Mouse (Mus musculus) adrenal gland, postnatal 36 days (tissue): ENCODE measurements at regions not wholly inside any gene's neighbourhood (a gene's known extent, or its start where the extent isn't known, plus 50 kb on each side); places are given as distances from the start of the nearest gene placed in this dataset.

Experiments used
- DNase-seq, 2 experiments: peaks; one replicate each; pipeline ENCODE4 v3.0.0; 2021; ENCODE audit warnings: mixed read lengths in 1 of 2

GRCm38 (mm10) chr7:78971644-78972313 lies 58.6 kb downstream of the Isg20 start:
- no peak for DNase-seq

- DNase-seq, result no peak
These were observed 63.5 kb upstream of the Acan start for GRCm38 (mm10) chr7:78989751-78990206.

- DNase-seq, result peak; percentile 45 to 75
These were observed 62.8 kb upstream of the Acan start for GRCm38 (mm10) chr7:78990302-78991038.

GRCm38 (mm10) chr7:78992991-78993390 lies 60.3 kb upstream of the Acan start:
- DNase-seq, result peak; percentile 79 to 81

DNA sequence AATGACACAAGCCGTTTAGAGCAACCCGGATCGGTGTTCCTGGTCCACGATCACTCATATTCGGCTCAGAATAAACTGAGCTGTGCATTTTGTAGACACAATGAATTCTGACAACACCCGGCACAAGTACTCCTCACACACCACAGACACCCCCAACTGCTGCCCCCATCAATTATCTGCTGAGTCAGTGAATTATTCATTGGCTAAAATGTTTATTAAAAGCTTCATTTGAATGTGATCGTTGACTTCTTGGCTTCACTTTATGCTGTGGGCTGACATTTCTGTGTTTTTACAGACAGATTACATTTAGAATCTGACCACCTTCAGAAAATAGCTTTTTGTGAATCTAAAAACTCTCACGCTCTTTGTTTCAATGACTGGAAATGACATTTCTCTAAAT lies 59.1 kb upstream of the Acan start:
- no peak for DNase-seq

DNA sequence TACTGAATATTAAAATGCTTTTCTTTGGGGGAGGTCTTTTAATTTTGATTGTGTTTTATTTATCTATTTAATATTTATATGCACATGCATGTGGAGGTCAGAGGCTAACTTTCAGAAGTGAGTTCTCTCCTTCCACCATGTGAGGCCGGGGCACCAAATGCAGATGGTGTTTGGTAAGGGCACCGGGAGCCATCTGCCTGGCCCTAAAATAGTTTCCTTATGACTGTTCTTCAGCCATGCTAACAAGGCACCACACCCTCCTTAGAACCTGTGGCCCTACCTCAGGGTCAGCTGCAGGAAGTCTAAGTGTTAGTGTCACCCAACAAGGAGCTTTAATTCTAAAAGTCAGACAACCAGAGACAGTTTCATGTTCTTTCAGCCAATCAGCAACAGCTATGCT lies 58.2 kb upstream of the Acan start:
- DNase-seq, result no peak

DNA sequence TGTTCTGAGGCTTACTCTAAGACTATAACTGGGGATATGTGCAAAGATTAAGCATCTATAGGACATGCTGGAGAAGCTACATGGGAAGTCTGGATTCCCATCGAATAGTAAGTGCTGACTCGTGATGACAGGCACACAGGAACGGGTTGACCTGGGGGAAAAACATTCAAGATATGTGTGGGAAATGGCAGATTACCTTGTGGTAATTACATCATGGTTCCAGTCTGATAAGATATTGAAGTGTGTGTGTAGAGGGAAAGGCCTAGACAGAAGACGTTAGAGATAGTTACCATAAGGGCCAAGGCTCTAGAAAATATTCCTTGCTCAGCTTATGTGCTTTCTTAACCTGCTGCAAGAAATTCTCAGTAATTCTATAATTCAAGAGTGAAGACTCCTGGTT lies 57.5 kb upstream of the Acan start:
- DNase-seq, result no peak
